In genomic region chrX:159629203-159629602, GRCm38 (mm10) we compare ENCODE assay signal across 9 mouse cellular contexts. TPM values are rescaled to one million over a fixed set of nuclear protein-coding genes. Genes with fewer than 3 reads are reported as not detected.
DNase-seq lines count a peak whose midpoint lies in the region; ATAC-seq and TF ChIP-seq lines count a peak whose summit lies in the region.
"Had no signal": no experiment of that assay in that cellular context is flagged by ENCODE, and none has a peak within 500 bp of the region (broad histone marks: within the 10 kb centered on the region; RNA-seq: fewer than 3 reads in every experiment).

No protein-coding gene starts in this region.

- no peak overlapping the region for H3K27ac ChIP-seq in heart, embryonic 14.5 days (replicated peaks in 1 of 2; ENCODE audit: control insufficient read depth in 1 of 2, insufficient read depth in 1 of 2, low read depth in 2 of 2, low read length in 2 of 2)
- H3K27ac ChIP-seq in heart, embryonic 11.5 days (ENCODE audit: low read depth, low read length): no peak overlapping the region
- H3K27ac ChIP-seq in midbrain, embryonic 12.5 days (replicated peaks): no peak overlapping the region
- H3K27ac ChIP-seq in midbrain, embryonic 10.5 days (replicated peaks): no peak overlapping the region
- H3K27ac ChIP-seq in intestine, postnatal 0 days (ENCODE audit: low read depth, low read length): no peak overlapping the region
- H3K27ac ChIP-seq in stomach, embryonic 15.5 days: no peak overlapping the region

- H3K27me3 ChIP-seq in heart, embryonic 14.5 days (ENCODE audit: control insufficient read depth, insufficient read depth, low read length): no peaks in the 10 kb centered on the region
- no peaks in the 10 kb centered on the region; the same call in 1 of the 2 replicates for H3K27me3 ChIP-seq in heart, embryonic 11.5 days (ENCODE audit: control insufficient read depth, insufficient read depth, low read length)
- peaks cover 40% of the 10 kb centered on the region for H3K27me3 ChIP-seq in midbrain, embryonic 12.5 days
- peaks cover 87% of the 10 kb centered on the region for H3K27me3 ChIP-seq in midbrain, embryonic 10.5 days (ENCODE audit: low read depth, poor library complexity, severe bottlenecking)
- H3K27me3 ChIP-seq in intestine, postnatal 0 days (replicated peaks; ENCODE audit: control insufficient read depth, insufficient read depth, low read length): 0 out of 2 replicates have a peak, but pooled peaks cover 7% of the 10 kb centered on the region
- H3K27me3 ChIP-seq in stomach, embryonic 15.5 days (replicated peaks): no peaks in the 10 kb centered on the region

- H3K4me3 ChIP-seq in heart, embryonic 14.5 days (ENCODE audit: control insufficient read depth in 1 of 2, insufficient read depth in 1 of 2, low read depth in 1 of 2, low read length in 2 of 2): no peak overlapping the region
- H3K4me3 ChIP-seq in heart, embryonic 11.5 days (ENCODE audit: low read depth, low read length): no peak overlapping the region
- peak overlapping the region; percentile 58 for H3K4me3 ChIP-seq in midbrain, embryonic 12.5 days
- H3K4me3 ChIP-seq in midbrain, embryonic 10.5 days: no peak overlapping the region
- no peak overlapping the region for H3K4me3 ChIP-seq in intestine, postnatal 0 days (ENCODE audit: low read depth, low read length)
- 0 out of 2 replicates have a peak overlapping the region, but pooled peaks have one; percentile 1 for H3K4me3 ChIP-seq in stomach, embryonic 15.5 days (replicated peaks)

- no peaks in the 10 kb centered on the region for H3K9me3 ChIP-seq in heart, embryonic 14.5 days (ENCODE audit: control insufficient read depth, low read length)
- H3K9me3 ChIP-seq in heart, embryonic 11.5 days (replicated peaks; ENCODE audit: control insufficient read depth, low read length): no peaks in the 10 kb centered on the region
- no peaks in the 10 kb centered on the region for H3K9me3 ChIP-seq in midbrain, embryonic 12.5 days
- H3K9me3 ChIP-seq in midbrain, embryonic 10.5 days (replicated peaks): no peaks in the 10 kb centered on the region
- H3K9me3 ChIP-seq in intestine, postnatal 0 days (ENCODE audit: control insufficient read depth): no peaks in the 10 kb centered on the region
- no peaks in the 10 kb centered on the region for H3K9me3 ChIP-seq in stomach, embryonic 15.5 days

- no peaks in the 10 kb centered on the region for H3K36me3 ChIP-seq in heart, embryonic 14.5 days (ENCODE audit: control insufficient read depth, insufficient read depth, low read length)
- H3K36me3 ChIP-seq in heart, embryonic 11.5 days (ENCODE audit: control insufficient read depth, insufficient read depth, low read length): no peaks in the 10 kb centered on the region
- no peaks in the 10 kb centered on the region for H3K36me3 ChIP-seq in midbrain, embryonic 12.5 days
- no peaks in the 10 kb centered on the region for H3K36me3 ChIP-seq in midbrain, embryonic 10.5 days
- H3K36me3 ChIP-seq in intestine, postnatal 0 days (ENCODE audit: control insufficient read depth, insufficient read depth): no peaks in the 10 kb centered on the region
- no peaks in the 10 kb centered on the region for H3K36me3 ChIP-seq in stomach, embryonic 15.5 days

- no peak for ATAC-seq in heart, embryonic 14.5 days (ENCODE audit: insufficient number of reproducible peaks, insufficient read depth, low FRiP score, low read depth)
- no peak for ATAC-seq in heart, embryonic 11.5 days (replicated peaks; ENCODE audit: insufficient number of reproducible peaks, low FRiP score, low TSS enrichment)
- ATAC-seq in midbrain, embryonic 12.5 days (ENCODE audit: low FRiP score, low read depth): no peak
- ATAC-seq in intestine, postnatal 0 days: no peak
- no peak for ATAC-seq in stomach, embryonic 15.5 days (ENCODE audit: insufficient read depth, low FRiP score, low read depth)

- WGBS in heart, embryonic 14.5 days: 43% methylated on average over 2 of the region's 2 CpGs
- WGBS in heart, embryonic 11.5 days (ENCODE audit: insufficient replicate concordance): 35% methylated on average over 2 of the region's 2 CpGs
- 27% methylated on average over 2 of the region's 2 CpGs for WGBS in midbrain, embryonic 12.5 days
- 26% methylated on average over 2 of the region's 2 CpGs for WGBS in midbrain, embryonic 10.5 days
- WGBS in intestine, postnatal 0 days: 46% methylated on average over 2 of the region's 2 CpGs
- 24% methylated on average over 2 of the region's 2 CpGs for WGBS in stomach, embryonic 15.5 days

- peak overlapping the region; percentile 76; the same call in 1 of the 2 replicates for H3K4me2 ChIP-seq in heart, embryonic 14.5 days (ENCODE audit: low read length)
- no peak overlapping the region for H3K4me2 ChIP-seq in heart, embryonic 11.5 days
- peak overlapping the region; percentile 58 for H3K4me2 ChIP-seq in midbrain, embryonic 12.5 days (replicated peaks)
- 0 out of 2 replicates have a peak overlapping the region, but pooled peaks have one; percentile 63 for H3K4me2 ChIP-seq in intestine, postnatal 0 days (replicated peaks; ENCODE audit: low read depth)
- H3K4me2 ChIP-seq in stomach, embryonic 15.5 days: peak overlapping the region; percentile 70

- no peak overlapping the region for H3K9ac ChIP-seq in heart, embryonic 14.5 days (ENCODE audit: low read length)
- no peak overlapping the region for H3K9ac ChIP-seq in heart, embryonic 11.5 days (ENCODE audit: low read depth, low read length)
- H3K9ac ChIP-seq in midbrain, embryonic 12.5 days (replicated peaks): no peak overlapping the region
- no peak overlapping the region for H3K9ac ChIP-seq in intestine, postnatal 0 days (ENCODE audit: low read depth, low read length)
- H3K9ac ChIP-seq in stomach, embryonic 15.5 days: no peak overlapping the region

- TF ChIP-seq CTCF in intestine, postnatal 0 days (IDR thresholded peaks at IDR 0.05; ENCODE audit: low read depth): no peak

- peaks cover 0 to 5% of the 10 kb centered on the region in 2 experiments; a peak in 1 of 4 replicates for H3K4me1 ChIP-seq in heart, embryonic 14.5 days (ENCODE audit: control insufficient read depth in 2 of 2, insufficient read depth in 2 of 2, low read length in 2 of 2)
- no peaks in the 10 kb centered on the region for H3K4me1 ChIP-seq in heart, embryonic 11.5 days (ENCODE audit: control insufficient read depth, insufficient read depth, low read length)
- no peaks in the 10 kb centered on the region for H3K4me1 ChIP-seq in midbrain, embryonic 12.5 days
- H3K4me1 ChIP-seq in midbrain, embryonic 10.5 days: peaks cover 18% of the 10 kb centered on the region; the same call in 1 of the 2 replicates
- H3K4me1 ChIP-seq in intestine, postnatal 0 days (replicated peaks; ENCODE audit: control insufficient read depth, insufficient read depth, low read length): no peaks in the 10 kb centered on the region
- no peaks in the 10 kb centered on the region for H3K4me1 ChIP-seq in stomach, embryonic 15.5 days

- no peak for DNase-seq in midbrain, embryonic 10.5 days (ENCODE audit: low spot score)
- no peak for DNase-seq in testis, postnatal 10 days (ENCODE audit: low spot score)
- DNase-seq in layer of hippocampus, postnatal 10 days (ENCODE audit: low spot score in 2 of 2): no peak
- DNase-seq: lung, adult 18-20 months had no signal

RNA-seq across cellular contexts. Expression of gene Sh3kbp1, which starts 2.1 kb away (rescaled TPM):
- 132 and 157 TPM in 2 replicates for polyA plus RNA-seq in heart, embryonic 14.5 days (2014; fragmentation: Nextera tagmentation; extraction: Ambion mirVana)
- polyA plus RNA-seq in heart, embryonic 11.5 days (2014; fragmentation: Nextera tagmentation; extraction: Ambion mirVana): 80.7 and 81.2 TPM in 2 replicates
- 36.1 and 41.0 TPM in 2 replicates for polyA plus RNA-seq in midbrain, embryonic 12.5 days (2016; fragmentation: Nextera tagmentation; extraction: Ambion mirVana)
- 21.1 and 26.9 TPM in 2 replicates for polyA plus RNA-seq in midbrain, embryonic 10.5 days (2016; fragmentation: Nextera tagmentation; extraction: Ambion mirVana)
- 7.1 and 7.7 TPM in 2 replicates for polyA plus RNA-seq in intestine, postnatal 0 days (2015; fragmentation: Nextera tagmentation; extraction: Ambion mirVana)
- 28.4 and 31.9 TPM in 2 replicates for polyA plus RNA-seq in stomach, embryonic 15.5 days (2015; fragmentation: Nextera tagmentation; extraction: Ambion mirVana)
- total RNA-seq in layer of hippocampus, postnatal 10 days (2021): 10 to 100 TPM; 57.8 to 67.0 TPM

Comparison
In these comparisons a context has a peak if more than half of its experiments do, and no peak if none do; other contexts are left out.
1. H3K4me3 ChIP-seq: peak in midbrain, embryonic 12.5 days (single experiment) and stomach, embryonic 15.5 days (single experiment); none in heart, embryonic 14.5 days (0 of 2), heart, embryonic 11.5 days (single experiment), midbrain, embryonic 10.5 days (single experiment) and intestine, postnatal 0 days (single experiment).